Mouse (Mus musculus): ENCODE results near the gene Ltc4s. TPM values are rescaled to one million over a fixed set of nuclear protein-coding genes. Genes with fewer than 3 reads are reported as not detected.

The Ltc4s gene
- polyA plus RNA-seq, 1 experiment from 2014 or later: 8.5 TPM

DNA sequence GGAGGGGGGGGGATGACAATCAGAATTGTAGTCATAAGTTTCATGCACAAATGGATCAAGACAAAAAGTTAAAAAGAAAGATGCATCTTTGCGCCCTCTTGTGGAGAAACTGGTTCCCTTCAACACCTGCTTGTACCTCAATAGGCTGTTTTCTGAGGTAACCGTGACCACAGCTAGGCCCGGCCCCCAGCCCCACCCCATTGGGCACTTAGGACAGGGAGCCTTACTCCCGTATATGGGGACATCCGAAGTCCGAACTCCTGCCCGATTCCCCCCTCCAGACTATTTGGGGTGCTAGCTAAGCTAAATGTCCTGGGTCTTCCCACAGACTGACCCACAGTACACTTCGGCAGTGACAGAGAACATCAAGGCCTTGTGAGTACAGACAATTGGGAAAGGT is 7.0 kb downstream of the Ltc4s start:
- H3K4me2 ChIP-seq (ENCODE audit: low read length): peak overlapping the region; percentile 54; the same call in 1 of the 2 replicates
- 33% methylated on average over 8 of the region's 8 CpGs for WGBS
- H3K27ac ChIP-seq: no peak overlapping the region
- DNase-seq (ENCODE audit: low spot score) (peak; percentile 84), ATAC-seq (replicated peaks; ENCODE audit: low FRiP score, low read depth) (no peak)
- H3K36me3 ChIP-seq (ENCODE audit: insufficient read depth, low read length): peaks cover 31% of the 10 kb centered on the region
- no peak overlapping the region for H3K9ac ChIP-seq (ENCODE audit: low read depth, low read length)
- H3K4me3 ChIP-seq (replicated peaks; ENCODE audit: low read depth, low read length): no peak overlapping the region
- no peaks in the 10 kb centered on the region for H3K27me3 ChIP-seq (ENCODE audit: insufficient read depth, low read length)
- H3K4me1 ChIP-seq (replicated peaks; ENCODE audit: insufficient read depth, low read length): peaks cover 27% of the 10 kb centered on the region
- peak; percentile 71 for TF ChIP-seq CTCF (IDR thresholded peaks at IDR 0.05; ENCODE audit: low read depth)
- no peaks in the 10 kb centered on the region for H3K9me3 ChIP-seq (replicated peaks; ENCODE audit: low read length)

DNA sequence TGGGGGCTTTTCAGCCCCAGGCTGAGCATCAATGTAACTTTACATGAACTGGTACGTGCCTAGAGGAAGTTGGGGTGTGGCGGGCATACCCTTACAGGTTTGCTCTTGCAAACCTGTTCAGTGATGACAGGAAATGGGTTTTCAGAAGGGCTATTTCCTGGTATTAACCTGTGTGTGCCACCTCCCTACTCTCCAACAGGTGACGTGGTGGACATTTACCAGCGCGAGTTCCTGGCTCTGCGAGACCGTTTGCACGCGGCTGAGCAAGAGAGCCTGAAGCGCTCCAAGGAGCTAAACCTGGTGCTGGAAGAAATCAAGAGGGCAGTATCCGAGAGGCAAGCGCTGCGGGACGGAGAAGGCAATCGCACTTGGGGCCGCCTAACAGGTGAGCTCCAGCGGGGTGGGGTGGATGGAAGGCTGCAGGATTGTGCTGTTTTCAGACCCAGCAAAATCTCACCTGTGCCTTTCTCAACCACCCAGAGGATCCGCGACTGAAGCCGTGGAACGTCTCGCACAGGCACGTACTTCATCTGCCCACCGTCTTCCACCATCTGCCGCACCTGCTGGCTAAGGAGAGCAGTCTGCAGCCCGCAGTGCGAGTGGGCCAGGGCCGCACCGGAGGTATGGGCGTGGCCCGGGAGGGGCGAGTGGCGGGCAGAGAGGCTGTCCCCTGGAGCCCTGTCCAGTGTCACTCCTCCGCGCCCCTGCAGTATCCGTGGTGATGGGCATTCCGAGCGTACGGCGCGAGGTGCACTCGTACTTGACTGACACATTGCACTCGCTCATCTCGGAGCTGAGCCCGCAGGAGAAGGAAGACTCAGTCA is 7.7 kb downstream of the Ltc4s start:
- Histone ChIP-seq H3K27ac (no peak overlapping the region), H3K4me1 (replicated peaks; ENCODE audit: insufficient read depth, low read length) (peaks cover 33% of the 10 kb centered on the region), H3K36me3 (ENCODE audit: insufficient read depth, low read length) (peaks cover 31% of the 10 kb centered on the region), H3K4me3 (replicated peaks; ENCODE audit: low read depth, low read length) (0 out of 2 replicates have a peak overlapping the region, but pooled peaks have one; percentile 6), H3K27me3 (ENCODE audit: insufficient read depth, low read length) (no peaks in the 10 kb centered on the region), H3K9ac (ENCODE audit: low read depth, low read length) (no peak overlapping the region), H3K4me2 (ENCODE audit: low read length) (peak overlapping the region; percentile 54), H3K9me3 (replicated peaks; ENCODE audit: low read length) (no peaks in the 10 kb centered on the region)
- 43% methylated on average over 45 of the region's 45 CpGs for WGBS
- peak; percentile 40 for ATAC-seq (replicated peaks; ENCODE audit: low FRiP score, low read depth)
- TF ChIP-seq CTCF (IDR thresholded peaks at IDR 0.05; ENCODE audit: low read depth): no peak
- no peak for DNase-seq (ENCODE audit: low spot score)

DNA sequence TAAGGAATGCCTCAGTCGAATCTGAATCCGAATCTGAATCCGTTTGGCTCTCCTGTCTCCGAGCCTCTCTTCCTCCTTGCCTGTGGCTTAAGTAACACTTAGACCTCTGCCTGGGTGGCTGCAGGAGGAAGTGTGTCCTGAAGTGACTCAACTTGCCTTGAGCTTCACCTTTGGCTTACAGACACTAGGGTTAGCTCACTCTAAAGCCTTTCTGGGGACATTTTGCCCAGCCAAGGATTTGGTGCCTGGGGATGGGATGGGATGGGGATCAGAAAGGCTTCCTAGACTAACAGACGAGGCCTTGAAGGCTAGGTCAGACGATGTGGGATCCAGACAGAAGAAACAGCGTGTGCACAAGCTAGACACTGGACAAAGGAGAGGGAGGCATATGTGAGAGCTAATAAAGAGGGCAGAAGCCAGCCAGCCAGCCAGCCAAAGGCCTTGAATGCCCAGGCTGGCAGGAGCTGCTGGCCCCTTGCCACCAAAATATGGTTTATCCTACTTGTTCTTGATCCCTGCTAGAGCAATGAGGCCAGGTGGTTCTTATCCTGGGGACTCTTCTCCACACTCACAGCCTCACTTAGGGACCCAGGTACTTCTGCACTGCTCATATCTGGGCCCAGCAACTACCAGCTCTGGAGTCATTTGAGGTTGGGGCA is 9.0 kb downstream of the Ltc4s start:
- H3K4me1 ChIP-seq (replicated peaks; ENCODE audit: insufficient read depth, low read length): peaks cover 33% of the 10 kb centered on the region
- no peak for ATAC-seq (replicated peaks; ENCODE audit: low FRiP score, low read depth)
- DNase-seq (ENCODE audit: low spot score): no peak
- no peak overlapping the region for H3K27ac ChIP-seq
- no peaks in the 10 kb centered on the region for H3K27me3 ChIP-seq (ENCODE audit: insufficient read depth, low read length)
- no peak overlapping the region for H3K9ac ChIP-seq (ENCODE audit: low read depth, low read length)
- peaks cover 23% of the 10 kb centered on the region for H3K36me3 ChIP-seq (ENCODE audit: insufficient read depth, low read length)
- 54% methylated on average over 7 of the region's 7 CpGs for WGBS
- no peak overlapping the region for H3K4me3 ChIP-seq (replicated peaks; ENCODE audit: low read depth, low read length)
- no peaks in the 10 kb centered on the region for H3K9me3 ChIP-seq (replicated peaks; ENCODE audit: low read length)
- TF ChIP-seq CTCF (IDR thresholded peaks at IDR 0.05; ENCODE audit: low read depth): no peak
- H3K4me2 ChIP-seq (ENCODE audit: low read length): no peak overlapping the region

DNA sequence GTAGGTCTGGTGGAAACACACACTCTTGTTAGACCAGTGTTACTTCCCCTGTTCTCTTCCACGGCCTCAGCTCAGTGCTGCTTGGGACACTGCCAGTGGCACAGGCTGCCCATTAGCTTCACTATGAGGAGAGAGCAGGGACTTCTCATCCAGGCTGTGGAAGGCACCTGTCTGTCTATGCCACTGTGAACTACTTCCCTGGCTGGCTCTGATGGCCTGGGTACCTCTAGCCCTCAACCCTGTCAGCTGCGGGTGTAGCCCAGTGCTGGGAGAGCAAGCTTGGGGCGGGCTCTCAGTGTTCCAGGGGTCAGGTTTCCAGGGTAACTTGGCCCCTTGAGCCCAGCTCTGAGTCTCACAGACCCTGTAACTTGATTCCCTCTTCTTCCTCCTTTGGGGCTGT is 9.6 kb downstream of the Ltc4s start:
- DNase-seq (ENCODE audit: low spot score): no peak
- ATAC-seq (replicated peaks; ENCODE audit: low FRiP score, low read depth): no peak
- Histone ChIP-seq H3K27me3 (ENCODE audit: insufficient read depth, low read length) (no peaks in the 10 kb centered on the region), H3K36me3 (ENCODE audit: insufficient read depth, low read length) (peaks cover 18% of the 10 kb centered on the region), H3K4me2 (ENCODE audit: low read length) (no peak overlapping the region), H3K4me1 (replicated peaks; ENCODE audit: insufficient read depth, low read length) (peaks cover 37% of the 10 kb centered on the region), H3K4me3 (replicated peaks; ENCODE audit: low read depth, low read length) (no peak overlapping the region), H3K9ac (ENCODE audit: low read depth, low read length) (no peak overlapping the region), H3K9me3 (replicated peaks; ENCODE audit: low read length) (no peaks in the 10 kb centered on the region), H3K27ac (no peak overlapping the region)
- no peak for TF ChIP-seq CTCF (IDR thresholded peaks at IDR 0.05; ENCODE audit: low read depth)
- 27% methylated on average over 3 of the region's 3 CpGs for WGBS

DNA sequence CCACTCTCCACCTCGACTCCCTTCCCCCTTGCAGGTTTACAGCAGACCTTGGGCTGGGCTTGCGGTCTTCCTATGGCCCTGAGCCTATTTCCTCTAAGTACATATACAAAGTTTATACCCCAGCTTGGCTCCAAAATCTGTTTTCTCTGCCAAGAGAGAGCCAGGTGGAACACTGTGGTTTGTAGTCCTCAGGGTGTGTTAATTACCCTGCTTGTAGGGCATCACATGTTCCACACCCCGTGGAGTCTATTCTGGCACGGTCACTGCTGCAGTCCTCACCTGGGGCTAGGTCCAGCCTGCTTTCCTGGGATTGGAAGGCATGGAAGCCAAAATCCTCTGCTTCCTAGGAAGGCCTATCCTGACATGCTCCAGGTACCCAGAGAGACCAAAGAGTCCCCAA is 10.7 kb downstream of the Ltc4s start:
- no peak for TF ChIP-seq CTCF (IDR thresholded peaks at IDR 0.05; ENCODE audit: low read depth)
- peaks cover 40% of the 10 kb centered on the region for H3K4me1 ChIP-seq (replicated peaks; ENCODE audit: insufficient read depth, low read length)
- H3K27me3 ChIP-seq (ENCODE audit: insufficient read depth, low read length): no peaks in the 10 kb centered on the region
- peaks cover 8% of the 10 kb centered on the region; the same call in 1 of the 2 replicates for H3K36me3 ChIP-seq (ENCODE audit: insufficient read depth, low read length)
- DNase-seq (ENCODE audit: low spot score) (no peak), ATAC-seq (replicated peaks; ENCODE audit: low FRiP score, low read depth) (no peak)
- no peaks in the 10 kb centered on the region for H3K9me3 ChIP-seq (replicated peaks; ENCODE audit: low read length)
- no peak overlapping the region for H3K4me2 ChIP-seq (ENCODE audit: low read length)
- H3K9ac ChIP-seq (ENCODE audit: low read depth, low read length): no peak overlapping the region
- 84% methylated on average over 4 of the region's 4 CpGs for WGBS
- H3K4me3 ChIP-seq (replicated peaks; ENCODE audit: low read depth, low read length): no peak overlapping the region
- H3K27ac ChIP-seq: no peak overlapping the region; the same call in 1 of the 2 replicates

DNA sequence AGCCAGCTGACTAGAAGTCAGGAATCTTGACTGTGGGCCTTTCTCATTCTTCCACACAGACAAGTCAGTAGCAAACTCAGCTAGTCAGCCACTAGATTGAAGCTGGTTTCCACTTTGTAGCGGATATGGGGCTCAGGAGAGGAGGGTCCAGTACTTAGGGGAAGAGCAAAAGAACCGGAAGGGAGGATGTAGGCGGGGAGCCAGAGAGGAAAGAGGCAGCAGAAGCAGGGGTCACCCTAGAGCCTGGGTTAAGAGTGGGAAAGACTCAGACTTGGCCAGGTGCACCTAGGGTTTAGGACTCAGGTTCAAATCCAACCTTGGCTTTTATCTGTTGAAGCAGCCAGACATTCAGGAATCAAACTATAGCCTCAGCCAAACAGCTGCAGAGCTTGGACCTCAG is 11.2 kb downstream of the Ltc4s start:
- Histone ChIP-seq H3K9me3 (replicated peaks; ENCODE audit: low read length) (no peaks in the 10 kb centered on the region), H3K27me3 (ENCODE audit: insufficient read depth, low read length) (no peaks in the 10 kb centered on the region), H3K4me2 (ENCODE audit: low read length) (peak overlapping the region; percentile 95), H3K4me3 (replicated peaks; ENCODE audit: low read depth, low read length) (0 out of 2 replicates have a peak overlapping the region, but pooled peaks have one; percentile 90), H3K36me3 (ENCODE audit: insufficient read depth, low read length) (peaks cover 3% of the 10 kb centered on the region; the same call in 1 of the 2 replicates), H3K27ac (peak overlapping the region; percentile 63), H3K4me1 (replicated peaks; ENCODE audit: insufficient read depth, low read length) (peaks cover 40% of the 10 kb centered on the region), H3K9ac (ENCODE audit: low read depth, low read length) (peak overlapping the region; percentile 98; the same call in 1 of the 2 replicates)
- 64% methylated on average over 3 of the region's 3 CpGs for WGBS
- no peak for DNase-seq (ENCODE audit: low spot score)
- no peak for TF ChIP-seq CTCF (IDR thresholded peaks at IDR 0.05; ENCODE audit: low read depth)
- no peak for ATAC-seq (replicated peaks; ENCODE audit: low FRiP score, low read depth)
